Comparison of ENCODE assay signal across 8 mouse cellular contexts in genomic region chr10:84756435-84757095, GRCm38 (mm10). TPM values are rescaled to one million over a fixed set of nuclear protein-coding genes. Genes with fewer than 3 reads are reported as not detected.
DNase-seq lines count a peak whose midpoint lies in the region; ATAC-seq lines count a peak whose summit lies in the region.

No protein-coding gene starts in this region.

- no peaks in the 10 kb centered on the region for H3K36me3 ChIP-seq in hindbrain, embryonic 13.5 days
- no peaks in the 10 kb centered on the region for H3K36me3 ChIP-seq in midbrain, embryonic 15.5 days (replicated peaks)

- H3K4me3 ChIP-seq in hindbrain, embryonic 13.5 days: peak overlapping the region; percentile 46
- peak overlapping the region; percentile 48 for H3K4me3 ChIP-seq in midbrain, embryonic 15.5 days

- ATAC-seq in hindbrain, embryonic 13.5 days (ENCODE audit: low FRiP score): no peak
- ATAC-seq in midbrain, embryonic 15.5 days (replicated peaks): no peak

- peak overlapping the region; percentile 72 for H3K4me2 ChIP-seq in hindbrain, embryonic 13.5 days
- peak overlapping the region; percentile 94 for H3K4me2 ChIP-seq in midbrain, embryonic 15.5 days

- H3K27ac ChIP-seq in hindbrain, embryonic 13.5 days: peak overlapping the region; percentile 90
- peak overlapping the region; percentile 73 for H3K27ac ChIP-seq in midbrain, embryonic 15.5 days

- H3K9me3 ChIP-seq in hindbrain, embryonic 13.5 days: no peaks in the 10 kb centered on the region
- no peaks in the 10 kb centered on the region for H3K9me3 ChIP-seq in midbrain, embryonic 15.5 days

- H3K27me3 ChIP-seq in hindbrain, embryonic 13.5 days: peaks cover 66% of the 10 kb centered on the region
- peaks cover 58% of the 10 kb centered on the region for H3K27me3 ChIP-seq in midbrain, embryonic 15.5 days (replicated peaks)

- peak; percentile 38 for DNase-seq in kidney, postnatal 10 days
- no peak for DNase-seq in kidney, adult 8-10 months
- DNase-seq in embryo, embryonic 10.5 days (ENCODE audit: low spot score): peak; percentile 74
- no peak for DNase-seq in spleen, postnatal 10 days (ENCODE audit: low spot score in 2 of 2)
- no peak for DNase-seq in adrenal gland, postnatal 36 days
- DNase-seq in frontal cortex, postnatal 10 days (ENCODE audit: low spot score in 2 of 2): no peak

- peak overlapping the region; percentile 79 for H3K9ac ChIP-seq in hindbrain, embryonic 13.5 days
- peak overlapping the region; percentile 29 for H3K9ac ChIP-seq in midbrain, embryonic 15.5 days

- WGBS in hindbrain, embryonic 13.5 days: 0% methylated on average over 42 of the region's 42 CpGs
- under 1% methylated on average over 42 of the region's 42 CpGs for WGBS in midbrain, embryonic 15.5 days

- H3K4me1 ChIP-seq in hindbrain, embryonic 13.5 days (replicated peaks): peaks cover 69% of the 10 kb centered on the region
- peaks cover 68% of the 10 kb centered on the region for H3K4me1 ChIP-seq in midbrain, embryonic 15.5 days

RNA-seq across cellular contexts. Expression of gene Rfx4, which starts 0.7 kb away (rescaled TPM):
- 25.1 and 25.9 TPM in 2 replicates for polyA plus RNA-seq in hindbrain, embryonic 13.5 days (2015; fragmentation: Nextera tagmentation; extraction: Ambion mirVana)
- 16.1 and 17.2 TPM in 2 replicates for polyA plus RNA-seq in midbrain, embryonic 15.5 days (2015; fragmentation: Nextera tagmentation; extraction: Ambion mirVana)
- not detected for total RNA-seq in adrenal gland, postnatal 36 days (2021)

Comparison
In these comparisons a context has a peak if more than half of its experiments do, and no peak if none do; other contexts are left out.
1. DNase-seq: peak in kidney, postnatal 10 days (single experiment) and embryo, embryonic 10.5 days (single experiment); none in kidney, adult 8-10 months (0 of 2), spleen, postnatal 10 days (0 of 2), adrenal gland, postnatal 36 days (0 of 2) and frontal cortex, postnatal 10 days (0 of 2).